Mouse (Mus musculus): Measurements from ENCODE around the gene Nhlrc4. TPM values are rescaled to one million over a fixed set of nuclear protein-coding genes. Genes with fewer than 3 reads are reported as not detected.
A peak's percentile ranks its signal among the peaks of the same experiment; 100 is the strongest.

Nhlrc4 gene
- polyA plus RNA-seq, 1 experiment from 2014 or later = 0.28 TPM

DNA sequence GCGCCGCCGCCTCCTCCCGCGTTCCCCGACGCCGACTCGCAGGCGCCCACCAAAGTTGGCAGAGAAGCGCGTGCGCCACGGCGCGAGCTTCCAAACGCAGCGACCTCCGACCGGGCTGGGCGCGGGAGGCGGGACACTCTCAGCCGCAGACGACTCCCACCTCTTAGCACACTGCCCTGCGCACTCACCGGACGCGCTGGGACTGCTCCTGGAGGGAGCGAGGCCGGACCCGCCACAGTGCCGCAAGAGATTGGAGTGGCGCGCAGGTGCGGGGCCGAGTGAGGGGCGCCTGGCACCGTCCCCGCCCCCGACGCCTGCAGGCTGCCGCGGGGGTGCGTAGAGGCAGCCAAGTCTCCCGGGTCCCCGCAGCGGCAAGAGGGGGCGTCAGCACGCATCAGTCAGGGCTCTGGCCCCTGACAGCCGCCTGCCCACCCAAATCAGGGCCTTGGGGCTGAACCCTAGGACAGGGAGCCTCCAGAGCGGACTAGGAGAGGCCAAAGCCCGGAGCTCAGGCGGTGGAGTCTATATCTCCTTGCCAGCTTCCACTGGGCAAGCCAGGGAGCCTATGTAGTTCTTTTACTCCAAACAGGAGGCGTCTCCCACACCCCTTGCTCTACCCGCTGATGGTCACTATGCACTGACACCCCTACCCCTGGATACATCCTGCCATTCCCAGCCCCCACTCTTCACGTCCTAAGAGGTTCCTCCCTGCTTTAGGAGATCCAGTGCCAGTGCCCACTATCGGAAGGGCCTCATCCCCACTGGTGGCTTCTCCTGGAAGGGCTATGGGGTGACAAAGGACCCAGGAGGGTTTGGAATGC, 7.3 kb upstream of the Nhlrc4 start, which contains the start of gene A930017K11Rik:
A930017K11Rik (minus strand) TSS at position 763 of the 821 bp plus-strand sequence.
- no peaks in the 10 kb centered on the region for H3K36me3 ChIP-seq (ENCODE audit: control insufficient read depth, insufficient read depth, low read length)
- under 1% methylated on average over 45 of the region's 58 CpGs for WGBS
- no peaks in the 10 kb centered on the region for H3K9me3 ChIP-seq (ENCODE audit: control insufficient read depth, low read length)
- peaks cover 8% of the 10 kb centered on the region; the same call in 1 of the 2 replicates for H3K4me1 ChIP-seq (ENCODE audit: control insufficient read depth, insufficient read depth, low read length)
- peak within 1 kb of the TSS; percentile 34; the same call in 1 of the 2 replicates for H3K9ac ChIP-seq (ENCODE audit: low read depth, low read length)
- H3K4me3 ChIP-seq (ENCODE audit: low read length) = peak within 1 kb of the TSS; percentile 44
- peaks cover 37% of the 10 kb centered on the region for H3K27me3 ChIP-seq (ENCODE audit: control insufficient read depth, insufficient read depth, low read length)
- H3K27ac ChIP-seq (ENCODE audit: low read depth, low read length) = no peak within 1 kb of the TSS
- H3K4me2 ChIP-seq (replicated peaks; ENCODE audit: low read depth, low read length) = peak within 1 kb of the TSS; percentile 80
- ATAC-seq (ENCODE audit: low FRiP score, low TSS enrichment) = peak; percentile 58; the same call in 1 of the 2 replicates

DNA sequence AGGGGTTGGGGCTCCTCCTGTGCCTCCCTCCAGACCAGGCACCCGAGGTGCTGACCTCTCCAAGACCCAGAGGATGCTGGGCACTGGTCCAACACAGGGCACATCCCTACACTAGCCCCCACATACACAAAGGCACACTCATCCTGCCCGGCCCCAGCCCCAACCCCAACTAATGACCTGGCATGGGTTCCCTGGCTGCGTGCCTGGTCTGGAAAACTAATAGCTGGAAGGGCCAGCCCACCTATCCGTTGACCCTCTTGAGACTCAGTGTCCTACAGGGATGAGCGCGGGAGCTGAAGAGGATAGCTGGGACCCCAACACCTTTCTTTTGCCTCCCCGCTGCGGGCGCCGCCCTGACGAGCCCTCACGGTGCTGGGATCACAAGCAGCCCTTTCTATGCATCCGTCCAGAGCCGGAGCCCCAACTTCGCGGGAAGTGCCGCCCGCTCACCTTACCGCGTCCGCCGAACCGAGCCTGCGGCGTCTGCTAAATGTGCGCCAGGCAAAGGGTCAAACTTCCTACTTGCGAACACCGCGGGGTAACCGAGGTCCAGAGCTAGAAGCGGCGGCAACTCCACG, 6.6 kb upstream of the Nhlrc4 start:
- Histone ChIP-seq H3K27me3 (ENCODE audit: control insufficient read depth, insufficient read depth, low read length) (peaks cover 37% of the 10 kb centered on the region), H3K9ac (ENCODE audit: low read depth, low read length) (peak overlapping the region; percentile 34; the same call in 1 of the 2 replicates), H3K4me3 (ENCODE audit: low read length) (peak overlapping the region; percentile 44), H3K4me2 (replicated peaks; ENCODE audit: low read depth, low read length) (peak overlapping the region; percentile 80), H3K36me3 (ENCODE audit: control insufficient read depth, insufficient read depth, low read length) (no peaks in the 10 kb centered on the region), H3K27ac (ENCODE audit: low read depth, low read length) (no peak overlapping the region), H3K9me3 (ENCODE audit: control insufficient read depth, low read length) (no peaks in the 10 kb centered on the region), H3K4me1 (ENCODE audit: control insufficient read depth, insufficient read depth, low read length) (peaks cover 8% of the 10 kb centered on the region; the same call in 1 of the 2 replicates)
- WGBS = under 1% methylated on average over 33 of the region's 33 CpGs
- ATAC-seq (ENCODE audit: low FRiP score, low TSS enrichment) = 0 out of 2 replicates have a peak, but pooled peaks have one; percentile 8

DNA sequence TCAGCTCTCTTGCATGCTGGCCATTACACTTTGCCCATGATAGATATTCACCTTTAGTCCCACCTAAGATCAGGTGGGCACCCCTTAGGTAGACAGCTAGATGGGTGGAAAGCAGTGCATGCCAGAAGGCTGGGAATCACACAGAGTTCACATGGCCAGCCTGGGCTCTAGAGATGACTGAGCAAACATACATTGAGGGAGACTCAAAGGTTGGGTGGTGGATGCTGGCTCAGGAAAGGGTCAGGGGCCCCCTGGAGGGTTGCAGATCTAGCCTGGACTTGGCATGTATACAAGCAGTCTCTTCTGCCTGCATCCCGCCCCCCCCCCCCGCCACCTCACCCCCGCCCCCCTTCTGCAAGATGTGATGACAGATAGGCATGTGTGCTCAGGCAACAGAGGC, 5.9 kb upstream of the Nhlrc4 start:
- 0% methylated on average over 3 of the region's 3 CpGs for WGBS
- H3K27ac ChIP-seq (ENCODE audit: low read depth, low read length) = no peak overlapping the region
- ATAC-seq (ENCODE audit: low FRiP score, low TSS enrichment) = no peak
- peaks cover 37% of the 10 kb centered on the region for H3K27me3 ChIP-seq (ENCODE audit: control insufficient read depth, insufficient read depth, low read length)
- no peaks in the 10 kb centered on the region for H3K9me3 ChIP-seq (ENCODE audit: control insufficient read depth, low read length)
- H3K36me3 ChIP-seq (ENCODE audit: control insufficient read depth, insufficient read depth, low read length) = no peaks in the 10 kb centered on the region
- H3K4me3 ChIP-seq (ENCODE audit: low read length) = peak overlapping the region; percentile 44; the same call in 1 of the 2 replicates
- H3K4me2 ChIP-seq (replicated peaks; ENCODE audit: low read depth, low read length) = no peak overlapping the region
- H3K4me1 ChIP-seq (ENCODE audit: control insufficient read depth, insufficient read depth, low read length) = peaks cover 9% of the 10 kb centered on the region; the same call in 1 of the 2 replicates
- H3K9ac ChIP-seq (ENCODE audit: low read depth, low read length) = no peak overlapping the region

DNA sequence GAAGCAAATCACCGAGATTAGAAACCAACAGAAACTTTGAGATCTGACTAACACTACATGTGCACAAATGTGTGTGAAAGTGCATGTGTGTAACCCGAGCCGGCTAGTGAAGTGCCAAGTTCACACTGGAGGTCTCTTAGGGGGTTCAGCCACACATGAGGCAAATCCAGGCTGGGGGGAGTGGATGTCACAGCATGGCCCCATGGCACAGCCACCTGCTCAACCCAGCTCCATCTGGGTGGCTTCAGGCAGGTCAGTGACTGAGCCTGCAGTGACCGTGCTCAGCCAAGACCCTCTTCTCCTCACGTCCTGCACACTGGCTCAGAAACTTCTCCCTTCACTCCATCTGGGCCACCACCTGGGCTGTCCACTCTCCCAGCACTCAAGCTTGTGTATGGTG, 5.2 kb upstream of the Nhlrc4 start:
- no peak for ATAC-seq (ENCODE audit: low FRiP score, low TSS enrichment)
- H3K9me3 ChIP-seq (ENCODE audit: control insufficient read depth, low read length) = no peaks in the 10 kb centered on the region
- H3K9ac ChIP-seq (ENCODE audit: low read depth, low read length) = no peak overlapping the region
- WGBS = 64% methylated on average over 5 of the region's 5 CpGs
- H3K36me3 ChIP-seq (ENCODE audit: control insufficient read depth, insufficient read depth, low read length) = no peaks in the 10 kb centered on the region
- H3K27me3 ChIP-seq (ENCODE audit: control insufficient read depth, insufficient read depth, low read length) = peaks cover 37% of the 10 kb centered on the region
- H3K4me3 ChIP-seq (ENCODE audit: low read length) = no peak overlapping the region
- peak overlapping the region; percentile 15; the same call in 1 of the 2 replicates for H3K4me2 ChIP-seq (replicated peaks; ENCODE audit: low read depth, low read length)
- H3K4me1 ChIP-seq (ENCODE audit: control insufficient read depth, insufficient read depth, low read length) = peaks cover 13% of the 10 kb centered on the region; the same call in 1 of the 2 replicates
- H3K27ac ChIP-seq (ENCODE audit: low read depth, low read length) = peak overlapping the region; percentile 43; the same call in 1 of the 2 replicates

DNA sequence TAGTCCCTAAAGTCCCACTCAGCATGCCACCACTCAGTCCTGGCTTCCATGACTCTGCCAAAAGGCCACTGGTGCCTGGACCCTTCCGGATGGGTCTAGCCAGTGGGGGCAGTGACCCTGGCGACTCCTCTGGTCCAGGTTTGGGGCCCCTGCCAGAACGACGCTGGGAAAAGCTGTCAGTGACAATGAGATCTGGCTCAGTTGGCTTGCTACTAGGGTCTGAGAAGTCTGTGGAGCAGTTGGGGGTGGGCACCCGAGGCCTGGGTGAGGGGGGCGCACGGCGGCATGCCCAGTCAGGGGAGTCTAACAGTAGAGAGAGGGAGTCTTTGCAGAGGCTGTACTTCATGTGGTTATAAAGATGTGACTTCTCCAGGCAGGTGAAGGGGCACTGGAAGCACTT, 3.3 kb upstream of the Nhlrc4 start:
- 72% methylated on average over 8 of the region's 8 CpGs for WGBS
- no peaks in the 10 kb centered on the region for H3K36me3 ChIP-seq (ENCODE audit: control insufficient read depth, insufficient read depth, low read length)
- no peak overlapping the region for H3K9ac ChIP-seq (ENCODE audit: low read depth, low read length)
- peaks cover 13% of the 10 kb centered on the region; the same call in 1 of the 2 replicates for H3K4me1 ChIP-seq (ENCODE audit: control insufficient read depth, insufficient read depth, low read length)
- no peak for ATAC-seq (ENCODE audit: low FRiP score, low TSS enrichment)
- no peak overlapping the region for H3K4me3 ChIP-seq (ENCODE audit: low read length)
- no peaks in the 10 kb centered on the region for H3K9me3 ChIP-seq (ENCODE audit: control insufficient read depth, low read length)
- H3K27ac ChIP-seq (ENCODE audit: low read depth, low read length) = no peak overlapping the region
- no peak overlapping the region for H3K4me2 ChIP-seq (replicated peaks; ENCODE audit: low read depth, low read length)
- H3K27me3 ChIP-seq (ENCODE audit: control insufficient read depth, insufficient read depth, low read length) = peaks cover 32% of the 10 kb centered on the region

DNA sequence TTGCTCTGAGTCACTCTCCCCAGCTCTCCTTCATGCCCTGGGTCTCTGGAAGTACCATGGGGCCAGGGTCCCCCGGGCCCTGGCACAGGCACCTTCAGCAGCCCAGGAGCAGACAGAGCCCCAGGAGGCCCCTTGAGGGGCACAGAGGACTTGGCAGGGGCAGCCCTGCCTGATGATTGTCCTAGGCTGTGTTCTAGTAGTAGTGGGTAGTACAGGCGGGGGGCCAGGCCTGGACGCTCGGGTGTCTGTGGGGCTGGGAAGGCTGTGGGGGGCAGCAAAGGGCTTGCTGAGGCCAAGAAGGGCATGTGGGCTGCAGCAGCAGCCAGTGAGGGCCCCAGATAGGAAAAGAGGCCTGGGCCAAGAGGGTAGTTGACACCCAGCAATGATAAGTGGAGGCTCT, 2.8 kb upstream of the Nhlrc4 start:
- H3K9me3 ChIP-seq (ENCODE audit: control insufficient read depth, low read length) = no peaks in the 10 kb centered on the region
- no peak overlapping the region for H3K27ac ChIP-seq (ENCODE audit: low read depth, low read length)
- no peak overlapping the region for H3K9ac ChIP-seq (ENCODE audit: low read depth, low read length)
- WGBS = 84% methylated on average over 4 of the region's 4 CpGs
- H3K27me3 ChIP-seq (ENCODE audit: control insufficient read depth, insufficient read depth, low read length) = peaks cover 27% of the 10 kb centered on the region
- no peak overlapping the region for H3K4me3 ChIP-seq (ENCODE audit: low read length)
- no peak overlapping the region for H3K4me2 ChIP-seq (replicated peaks; ENCODE audit: low read depth, low read length)
- ATAC-seq (ENCODE audit: low FRiP score, low TSS enrichment) = no peak
- H3K36me3 ChIP-seq (ENCODE audit: control insufficient read depth, insufficient read depth, low read length) = no peaks in the 10 kb centered on the region
- peaks cover 13% of the 10 kb centered on the region; the same call in 1 of the 2 replicates for H3K4me1 ChIP-seq (ENCODE audit: control insufficient read depth, insufficient read depth, low read length)

DNA sequence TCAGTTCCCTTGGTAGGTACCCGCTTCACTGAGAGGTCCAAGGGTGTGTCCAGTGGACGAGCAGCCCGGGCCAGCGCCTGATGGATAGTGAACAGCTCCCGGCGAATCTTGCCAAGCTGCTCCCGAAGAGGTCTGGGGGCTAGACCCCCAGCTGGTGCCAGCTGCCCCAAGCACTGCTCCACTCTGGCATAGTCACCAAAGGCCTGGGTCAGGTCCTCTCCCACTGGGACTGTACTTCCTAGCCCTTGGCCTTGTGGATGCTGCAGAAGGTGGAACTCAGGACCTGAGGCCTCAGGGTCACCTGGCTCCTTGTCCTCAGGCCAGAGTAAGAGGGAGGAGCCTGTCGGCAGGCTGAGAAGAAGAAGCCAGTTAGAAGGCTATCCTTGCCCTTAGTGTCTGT, 2.1 kb upstream of the Nhlrc4 start:
- H3K9me3 ChIP-seq (ENCODE audit: control insufficient read depth, low read length) = no peaks in the 10 kb centered on the region
- H3K27me3 ChIP-seq (ENCODE audit: control insufficient read depth, insufficient read depth, low read length) = peaks cover 20% of the 10 kb centered on the region
- no peak overlapping the region for H3K4me3 ChIP-seq (ENCODE audit: low read length)
- no peak overlapping the region for H3K4me2 ChIP-seq (replicated peaks; ENCODE audit: low read depth, low read length)
- ATAC-seq (ENCODE audit: low FRiP score, low TSS enrichment) = no peak
- H3K4me1 ChIP-seq (ENCODE audit: control insufficient read depth, insufficient read depth, low read length) = peaks cover 6% of the 10 kb centered on the region; the same call in 1 of the 2 replicates
- WGBS = 88% methylated on average over 8 of the region's 8 CpGs
- no peaks in the 10 kb centered on the region for H3K36me3 ChIP-seq (ENCODE audit: control insufficient read depth, insufficient read depth, low read length)
- no peak overlapping the region for H3K27ac ChIP-seq (ENCODE audit: low read depth, low read length)
- no peak overlapping the region for H3K9ac ChIP-seq (ENCODE audit: low read depth, low read length)

DNA sequence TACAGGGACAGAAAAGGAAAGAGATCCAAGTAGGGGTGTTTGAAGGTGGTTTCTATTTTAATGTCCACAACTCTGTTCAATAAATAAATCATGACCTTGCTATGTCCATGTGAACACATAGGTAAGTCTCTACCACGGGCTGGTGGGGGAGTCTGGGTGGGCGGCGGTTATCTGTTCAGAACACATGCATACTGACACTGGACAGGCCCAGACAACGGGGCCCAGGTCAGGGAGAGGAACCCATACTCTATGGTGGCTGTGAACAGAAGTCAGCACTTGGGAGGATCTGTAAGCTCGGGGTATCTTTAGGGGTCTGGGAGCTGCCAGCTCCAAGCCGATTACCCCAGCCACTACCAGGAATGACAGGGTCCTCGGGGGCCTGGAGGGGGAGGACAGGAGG, 1.6 kb upstream of the Nhlrc4 start:
- WGBS = 73% methylated on average over 7 of the region's 7 CpGs
- peaks cover 6% of the 10 kb centered on the region; the same call in 1 of the 2 replicates for H3K4me1 ChIP-seq (ENCODE audit: control insufficient read depth, insufficient read depth, low read length)
- no peak overlapping the region for H3K27ac ChIP-seq (ENCODE audit: low read depth, low read length)
- H3K4me2 ChIP-seq (replicated peaks; ENCODE audit: low read depth, low read length) = no peak overlapping the region
- H3K36me3 ChIP-seq (ENCODE audit: control insufficient read depth, insufficient read depth, low read length) = no peaks in the 10 kb centered on the region
- no peak overlapping the region for H3K9ac ChIP-seq (ENCODE audit: low read depth, low read length)
- H3K27me3 ChIP-seq (ENCODE audit: control insufficient read depth, insufficient read depth, low read length) = peaks cover 15% of the 10 kb centered on the region
- no peak overlapping the region for H3K4me3 ChIP-seq (ENCODE audit: low read length)
- no peaks in the 10 kb centered on the region for H3K9me3 ChIP-seq (ENCODE audit: control insufficient read depth, low read length)
- ATAC-seq (ENCODE audit: low FRiP score, low TSS enrichment) = no peak
